Mouse (Mus musculus) C2C12 (cell line): ENCODE results near the gene Nadk.
"Not testable (repeated sequence)": the region's sequence is repeated elsewhere in the genome, so short reads cannot be mapped to it uniquely, and the experiment has no call there.

ENCODE experiments used
- CTCF ChIP-seq: IDR thresholded peaks from one replicate; pipeline ENCODE4 v1.5.1; 2011; ENCODE audit not compliant: control insufficient read depth, insufficient read depth, insufficient read length
- FOSL1 ChIP-seq: IDR thresholded peaks from one replicate; pipeline ENCODE4 v1.8.0; 2011; ENCODE audit warnings: mild to moderate bottlenecking, low read length; ENCODE audit not compliant: poor library complexity, insufficient read depth, severe bottlenecking
- MAX ChIP-seq: IDR thresholded peaks from one replicate; pipeline ENCODE4 v1.6.1; 2011; ENCODE audit warnings: mild to moderate bottlenecking, control low read depth
- MYOD1 ChIP-seq: IDR thresholded peaks from one replicate; pipeline ENCODE4 v1.6.1; 2011; ENCODE audit warnings: low read depth; ENCODE audit not compliant: control insufficient read depth, insufficient read length
- USF1 ChIP-seq: IDR thresholded peaks from one replicate; pipeline ENCODE4 v1.6.1; 2011; ENCODE audit warnings: low read depth, mild to moderate bottlenecking, control low read depth, moderate library complexity

- TF ChIP-seq USF1, FOSL1, MAX, CTCF, MYOD1: not testable (repeated sequence)
These were observed 8.1 kb downstream of the Nadk start for GRCm38 (mm10) chr4:155570315-155570714.
